Mouse (Mus musculus) midbrain, embryonic 14.5 days (tissue): ENCODE measurements around the gene Il23a. TPM values are rescaled to one million over a fixed set of nuclear protein-coding genes. Genes with fewer than 3 reads are reported as not detected.
"Not testable (repeated sequence)": the region's sequence is repeated elsewhere in the genome, so short reads cannot be mapped to it uniquely, and the experiment has no call there.

ENCODE experiments used
- ATAC-seq: fragments of 200-750 bp; cut with Nextera tagmentation; 2 replicates; pipeline ENCODE4 v1.8.0; 2017; ENCODE audit warnings: moderate number of reproducible peaks, moderate library complexity; ENCODE audit not compliant: low FRiP score, low TSS enrichment
- DNase-seq: peaks from one replicate; pipeline ENCODE4 v3.0.0-alpha.2; 2015
- H3K27ac ChIP-seq: fragments of 300-500 bp; sonication (generic); replicated peaks from 2 replicates; pipeline ENCODE4 v1.5.1; 2014; ENCODE audit warnings: mild to moderate bottlenecking, low read depth, low read length, moderate library complexity
- H3K27me3 ChIP-seq: fragments of 300-500 bp; sonication (generic); 2 replicates; pipeline ENCODE4 v1.6.1; 2014; ENCODE audit warnings: low read length, control low read depth, mixed read lengths; ENCODE audit not compliant: control insufficient read depth, insufficient read depth
- H3K36me3 ChIP-seq: fragments of 300-500 bp; sonication (generic); 2 replicates; pipeline ENCODE4 v1.6.1; 2014; ENCODE audit warnings: low read length, control low read depth; ENCODE audit not compliant: control insufficient read depth, insufficient read depth
- H3K4me1 ChIP-seq: fragments of 300-500 bp; sonication (generic); 2 replicates; pipeline ENCODE4 v1.6.1; 2014; ENCODE audit warnings: mild to moderate bottlenecking, antibody characterized with exemption, low read length, control low read depth; ENCODE audit not compliant: control insufficient read depth, insufficient read depth
- H3K4me2 ChIP-seq: fragments of 300-500 bp; sonication (generic); 2 replicates; pipeline ENCODE4 v1.6.1; 2014; ENCODE audit warnings: mild to moderate bottlenecking, low read length, moderate library complexity
- H3K4me3 ChIP-seq: fragments of 300-500 bp; sonication (generic); replicated peaks from 2 replicates; pipeline ENCODE4 v1.5.1; 2014; ENCODE audit warnings: low read depth, low read length
- H3K9ac ChIP-seq: fragments of 300-500 bp; sonication (generic); replicated peaks from 2 replicates; pipeline ENCODE4 v1.6.1; 2014; ENCODE audit warnings: mild to moderate bottlenecking, low read length, moderate library complexity
- H3K9me3 ChIP-seq: fragments of 300-500 bp; sonication (generic); 2 replicates; pipeline ENCODE4 v1.6.1; 2016; ENCODE audit warnings: low read length, control low read depth, mixed read lengths; ENCODE audit not compliant: control insufficient read depth
- WGBS: fragments of 180-500 bp; shearing (Covaris S2); extraction: QIAGEN DNeasy Blood & Tissue Kit; methylation state at CpG from one replicate; pipeline ENCODE4 v1.1.7; 2014; 5-methylcytosine and 5-hydroxymethylcytosine counted together
- polyA plus RNA-seq: library from polyadenylated mRNA; unstranded; fragments of >200 nt; fragmentation: Nextera tagmentation; extraction: Ambion mirVana; gene quantifications from 2 replicates; pipeline ENCODE4 v1.2.1, GENCODE M21; 2014

Il23a gene
- polyA plus RNA-seq, 1 experiment from 2014 or later: not detected

GRCm38 (mm10) chr10:128297622-128298021, 930 bp downstream of the Il23a start:
- Histone ChIP-seq H3K27me3 (no peaks in the 10 kb centered on the region), H3K9ac (no peak overlapping the region), H3K4me3 (no peak overlapping the region), H3K4me2 (no peak overlapping the region), H3K4me1 (peaks cover 5% of the 10 kb centered on the region), H3K36me3 (peaks cover 5% of the 10 kb centered on the region), H3K27ac (no peak overlapping the region), H3K9me3 (no peaks in the 10 kb centered on the region)
- DNase-seq: no peak
- ATAC-seq: no peak
- 82% methylated on average over 11 of the region's 11 CpGs for WGBS

GRCm38 (mm10) chr10:128297221-128297620, 1.3 kb downstream of the Il23a start:
- H3K27me3 ChIP-seq: no peaks in the 10 kb centered on the region
- H3K9me3 ChIP-seq: no peaks in the 10 kb centered on the region
- peaks cover 1% of the 10 kb centered on the region for H3K4me1 ChIP-seq
- WGBS: 81% methylated on average over 4 of the region's 4 CpGs
- H3K4me3 ChIP-seq: no peak overlapping the region
- H3K36me3 ChIP-seq: peaks cover 9% of the 10 kb centered on the region
- H3K9ac ChIP-seq: no peak overlapping the region
- no peak overlapping the region for H3K27ac ChIP-seq
- H3K4me2 ChIP-seq: no peak overlapping the region
- DNase-seq: no peak
- no peak for ATAC-seq

GRCm38 (mm10) chr10:128296370-128297090, 2.0 kb downstream of the Il23a start:
- ATAC-seq (no peak), DNase-seq (no peak)
- WGBS: 75% methylated on average over 13 of the region's 13 CpGs
- Histone ChIP-seq H3K9me3 (no peaks in the 10 kb centered on the region), H3K9ac (no peak overlapping the region), H3K27ac (no peak overlapping the region), H3K4me2 (no peak overlapping the region), H3K4me1 (no peaks in the 10 kb centered on the region), H3K27me3 (no peaks in the 10 kb centered on the region), H3K36me3 (peaks cover 15% of the 10 kb centered on the region), H3K4me3 (no peak overlapping the region)

GRCm38 (mm10) chr10:128290594-128290993, 8.0 kb downstream of the Il23a start:
- H3K27me3 ChIP-seq, DNase-seq, H3K4me3 ChIP-seq, H3K4me2 ChIP-seq, H3K9me3 ChIP-seq, H3K9ac ChIP-seq, H3K27ac ChIP-seq, ATAC-seq, H3K4me1 ChIP-seq: not testable (repeated sequence)
- H3K36me3 ChIP-seq: peaks cover 43% of the 10 kb centered on the region
- 92% methylated on average over 1 of the region's 1 CpGs for WGBS

GRCm38 (mm10) chr10:128283604-128284579, 14.7 kb downstream of the Il23a start:
- Histone ChIP-seq H3K4me3 (no peak overlapping the region), H3K36me3 (peaks cover 72% of the 10 kb centered on the region), H3K9me3 (no peaks in the 10 kb centered on the region), H3K4me1 (no peaks in the 10 kb centered on the region), H3K27ac (no peak overlapping the region), H3K9ac (no peak overlapping the region), H3K4me2 (no peak overlapping the region), H3K27me3 (no peaks in the 10 kb centered on the region)
- ATAC-seq (no peak), DNase-seq (peak; percentile 88)
- WGBS: 67% methylated on average over 31 of the region's 31 CpGs

GRCm38 (mm10) chr10:128282886-128283450, 15.6 kb downstream of the Il23a start:
- no peak overlapping the region for H3K4me2 ChIP-seq
- peaks cover 74% of the 10 kb centered on the region for H3K36me3 ChIP-seq
- H3K4me3 ChIP-seq: no peak overlapping the region
- H3K9ac ChIP-seq: no peak overlapping the region
- no peaks in the 10 kb centered on the region for H3K9me3 ChIP-seq
- no peak overlapping the region for H3K27ac ChIP-seq
- DNase-seq (no peak), ATAC-seq (no peak)
- 93% methylated on average over 20 of the region's 20 CpGs for WGBS
- H3K27me3 ChIP-seq: no peaks in the 10 kb centered on the region
- H3K4me1 ChIP-seq: no peaks in the 10 kb centered on the region

DNA sequence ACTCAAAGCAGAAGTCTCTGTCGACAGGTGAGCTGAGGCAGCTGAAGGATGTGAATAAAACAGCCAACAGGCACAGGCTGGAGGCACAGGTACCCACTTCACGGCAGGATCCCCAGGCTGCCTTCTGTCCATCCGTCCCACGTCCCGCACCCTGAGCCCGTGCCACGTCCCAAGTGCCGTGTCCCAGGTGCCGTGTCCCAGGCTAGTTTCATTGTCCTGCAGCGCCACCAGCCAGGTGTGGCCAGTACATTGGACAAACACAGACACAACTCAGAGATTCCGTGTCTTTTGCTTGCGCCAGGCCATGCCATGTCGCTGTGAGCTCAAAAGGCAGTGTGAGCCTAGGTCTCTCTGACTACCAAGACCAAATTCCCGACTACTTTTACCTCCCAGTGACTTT, 16.9 kb downstream of the Il23a start:
- Histone ChIP-seq H3K9me3 (no peaks in the 10 kb centered on the region), H3K36me3 (peaks cover 75% of the 10 kb centered on the region), H3K4me3 (no peak overlapping the region), H3K4me2 (no peak overlapping the region), H3K4me1 (no peaks in the 10 kb centered on the region), H3K27me3 (no peaks in the 10 kb centered on the region), H3K9ac (no peak overlapping the region), H3K27ac (no peak overlapping the region)
- DNase-seq: no peak
- WGBS: 94% methylated on average over 14 of the region's 14 CpGs
- ATAC-seq: no peak

DNA sequence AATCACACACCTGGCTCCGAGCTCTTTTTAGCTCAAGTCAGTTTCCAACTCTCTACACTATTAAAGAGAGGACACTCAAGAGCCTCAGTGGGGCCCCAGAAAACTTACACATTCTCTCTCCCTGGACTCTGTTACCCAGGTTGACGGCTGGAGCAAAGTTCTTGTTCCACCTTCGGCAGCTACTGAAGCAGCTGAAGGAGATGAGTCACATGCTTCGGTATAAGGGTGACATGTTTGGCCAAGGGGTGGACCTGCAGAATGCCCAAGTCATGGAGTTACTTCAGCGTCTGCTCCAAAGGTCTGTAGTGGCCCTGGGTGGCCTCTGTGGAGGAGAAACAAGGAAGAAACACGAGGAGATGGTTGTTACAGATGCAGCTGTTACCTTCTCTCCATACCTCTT, 17.6 kb downstream of the Il23a start:
- H3K27me3 ChIP-seq: no peaks in the 10 kb centered on the region
- H3K36me3 ChIP-seq: peaks cover 72% of the 10 kb centered on the region
- H3K4me3 ChIP-seq: no peak overlapping the region
- H3K9me3 ChIP-seq: no peaks in the 10 kb centered on the region
- no peak overlapping the region for H3K4me2 ChIP-seq
- WGBS: 84% methylated on average over 6 of the region's 6 CpGs
- no peak overlapping the region for H3K9ac ChIP-seq
- DNase-seq (no peak), ATAC-seq (no peak)
- no peak overlapping the region for H3K27ac ChIP-seq
- no peaks in the 10 kb centered on the region for H3K4me1 ChIP-seq
